Mouse (Mus musculus) mouse embryonic stem cell (cell line): ENCODE data around the gene Adck2.

Experiments used
- in situ Hi-C, 2 experiments: fragments of 300-500 bp; cut with MboI; formaldehyde crosslinking; loops; 1 replicate in 1 of 2; 3 replicates in 1 of 2; pipeline ENCODE4 v1.14.3; 2019 to 2020; ENCODE audit warnings: low sequenced_read_pairs in 2 of 2, low pct_unique_long_range_greater_than_20kb in 1 of 2, mixed read lengths in 1 of 2; ENCODE audit not compliant: unreplicated experiment in 1 of 2

The Adck2 gene

DNA sequence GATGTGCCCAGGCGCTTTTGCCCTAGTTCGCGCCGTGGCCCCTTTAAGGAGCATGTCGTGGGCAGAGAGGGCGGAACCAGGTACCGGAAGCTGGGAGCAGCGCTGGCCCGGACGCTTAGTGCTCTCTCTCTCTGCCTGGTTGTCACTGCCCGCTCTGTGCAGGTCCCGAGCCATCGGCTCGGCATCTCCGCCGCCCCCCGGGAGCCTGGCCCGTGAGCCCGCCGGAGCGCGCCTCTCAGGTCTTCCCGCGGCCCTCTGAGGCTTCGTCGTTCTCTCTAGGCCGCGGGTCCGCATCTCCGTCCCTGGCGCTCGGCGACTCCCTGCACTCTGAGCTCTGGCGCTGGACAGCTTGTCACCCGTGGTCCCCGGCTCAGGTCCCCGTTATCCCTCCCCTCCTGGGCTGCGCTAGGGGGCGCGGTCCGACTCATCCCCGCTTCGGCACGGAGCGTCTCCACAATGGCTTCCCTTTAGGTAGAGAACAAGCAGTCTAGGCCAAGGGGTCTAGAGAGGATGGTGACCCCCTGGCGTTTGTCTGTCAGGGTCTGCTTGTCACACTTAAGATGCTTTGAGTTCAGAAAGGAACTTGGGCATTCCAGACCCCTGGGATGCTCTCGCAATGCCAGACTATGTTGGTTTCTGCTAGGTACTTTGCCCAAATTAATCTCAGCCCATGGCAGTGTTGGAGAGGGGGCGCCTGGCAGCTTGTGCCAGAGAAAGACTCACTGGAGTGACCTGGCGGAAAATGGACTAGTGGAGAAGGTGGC, at the start of gene Adck2:
Gene Adck2 (plus strand): TSS at position 83 of the 764 bp plus-strand sequence.
- in situ Hi-C loops = no loop called here

DNA sequence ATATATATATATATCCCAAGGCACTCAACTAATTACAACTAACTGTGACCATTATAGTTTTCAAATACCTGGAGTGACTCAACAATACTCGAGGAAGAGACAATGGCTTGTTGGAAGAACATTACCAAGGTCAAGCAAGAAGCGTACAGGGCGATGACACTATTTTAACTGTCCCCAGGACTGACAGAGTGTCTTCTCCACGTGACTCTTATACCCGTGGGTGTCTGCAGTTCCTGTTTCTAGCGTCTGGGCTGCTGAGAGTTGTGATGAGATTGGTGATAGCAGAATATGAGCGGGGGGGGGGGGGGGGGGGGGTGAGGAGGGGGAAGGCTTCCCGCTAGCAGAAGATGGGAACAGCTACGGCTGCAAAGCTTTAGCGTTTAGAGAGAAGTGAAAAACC, 46.9 kb upstream of the Adck2 start:
- in situ Hi-C loops = no loop called here

DNA sequence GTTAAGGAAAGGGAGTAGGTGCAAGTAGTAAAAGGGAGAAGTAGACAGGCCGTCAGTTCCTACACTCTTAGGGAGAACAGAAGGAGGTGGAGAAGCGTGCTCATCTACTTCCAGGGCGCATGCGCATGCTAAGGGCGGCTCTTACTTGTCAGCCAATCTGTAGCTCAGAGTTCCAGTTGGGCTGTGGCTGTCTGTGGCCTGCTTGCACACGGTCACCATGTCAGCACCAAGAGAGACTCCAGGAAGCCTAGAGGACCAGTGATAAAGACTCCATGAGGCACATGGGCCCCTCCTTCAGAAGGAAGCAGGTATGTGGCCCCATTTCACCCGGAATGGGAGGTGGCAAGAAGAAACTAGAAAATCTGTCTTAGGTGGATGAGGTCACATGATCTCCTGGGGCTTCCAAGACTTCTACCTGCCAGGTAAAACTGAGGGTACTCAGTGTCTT, 46.3 kb upstream of the Adck2 start:
- in situ Hi-C loops = no loop called here

DNA sequence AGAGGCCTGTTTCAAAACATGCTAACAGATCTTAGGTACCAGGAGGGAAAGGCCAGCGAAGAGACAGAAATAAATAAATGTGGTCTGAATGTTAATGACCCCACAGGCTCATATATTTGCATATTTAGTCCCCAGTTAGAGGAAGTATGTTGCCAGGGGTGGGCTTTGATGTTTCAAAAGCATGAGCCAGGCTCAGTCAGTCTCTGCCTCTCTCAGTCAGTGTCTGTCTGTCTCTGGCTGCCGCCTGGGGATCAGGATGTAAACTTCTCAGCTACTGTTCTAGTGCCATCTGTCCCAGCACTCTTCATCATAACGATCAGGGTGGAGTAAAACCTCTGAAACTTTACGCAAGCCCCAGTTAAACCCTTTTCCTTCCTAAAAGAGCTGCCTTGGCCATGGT, 45.9 kb upstream of the Adck2 start:
- in situ Hi-C loops = no loop called here

DNA sequence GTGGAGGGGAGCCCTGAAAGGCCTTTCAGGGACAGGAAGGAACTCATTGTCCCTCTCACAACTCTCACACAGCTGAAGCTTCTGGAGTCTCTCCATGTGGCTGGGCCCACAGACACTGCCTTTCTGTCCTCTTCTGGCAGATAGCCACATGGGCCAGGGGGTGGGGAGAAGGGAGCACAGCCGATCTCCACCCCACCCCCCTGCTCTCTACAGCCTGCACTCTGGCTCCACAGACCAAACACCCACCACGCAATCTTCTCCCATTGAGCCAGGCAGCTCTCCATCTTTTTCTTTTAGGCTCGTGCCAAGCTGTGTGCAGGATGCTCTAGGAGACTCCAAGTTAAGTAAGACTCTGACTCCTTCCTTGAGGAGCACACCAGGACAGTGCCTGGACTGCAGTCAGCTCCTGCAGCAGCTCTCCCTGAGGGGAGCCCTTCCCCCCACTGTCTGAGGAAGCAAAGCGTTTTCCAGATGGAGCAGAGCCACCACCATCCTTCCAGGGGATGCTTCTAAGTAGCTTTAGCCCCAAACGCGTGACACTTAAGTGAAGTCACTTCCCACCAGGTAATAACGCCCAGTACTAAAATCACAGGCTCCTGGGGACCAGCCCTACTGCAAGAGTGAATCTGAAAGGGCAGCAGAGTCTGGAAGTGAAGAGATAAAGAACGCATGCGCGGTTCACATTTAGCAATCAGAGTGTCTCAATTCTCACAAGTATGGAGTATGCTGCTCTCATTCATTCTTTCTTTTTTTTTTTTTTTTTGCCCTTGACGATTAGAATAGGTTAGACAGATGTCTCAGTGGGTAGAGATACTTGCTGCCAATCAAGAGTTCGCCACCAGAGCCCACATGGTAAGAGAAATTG, 44.8 kb upstream of the Adck2 start:
- in situ Hi-C loops = no loop called here

DNA sequence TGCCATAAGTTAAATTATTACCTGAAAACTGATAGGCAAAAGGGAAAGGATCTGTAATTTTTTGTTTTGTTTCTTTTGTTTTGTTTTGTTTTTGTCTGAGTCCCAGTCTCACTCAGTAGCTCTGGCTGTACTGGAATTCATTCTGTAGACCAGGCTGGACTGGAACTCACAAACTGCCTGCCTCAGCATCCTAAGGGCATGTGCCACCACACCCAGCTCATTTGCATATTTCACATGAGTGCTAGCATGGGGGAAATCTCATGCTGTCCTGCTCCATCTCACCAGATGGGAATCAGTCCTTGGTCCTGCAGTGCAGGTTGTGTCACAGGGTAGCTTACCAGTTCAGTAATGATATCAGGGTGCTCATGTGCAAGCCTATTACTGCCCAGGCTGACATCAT, 38.7 kb upstream of the Adck2 start:
- in situ Hi-C loops = no loop called here

DNA sequence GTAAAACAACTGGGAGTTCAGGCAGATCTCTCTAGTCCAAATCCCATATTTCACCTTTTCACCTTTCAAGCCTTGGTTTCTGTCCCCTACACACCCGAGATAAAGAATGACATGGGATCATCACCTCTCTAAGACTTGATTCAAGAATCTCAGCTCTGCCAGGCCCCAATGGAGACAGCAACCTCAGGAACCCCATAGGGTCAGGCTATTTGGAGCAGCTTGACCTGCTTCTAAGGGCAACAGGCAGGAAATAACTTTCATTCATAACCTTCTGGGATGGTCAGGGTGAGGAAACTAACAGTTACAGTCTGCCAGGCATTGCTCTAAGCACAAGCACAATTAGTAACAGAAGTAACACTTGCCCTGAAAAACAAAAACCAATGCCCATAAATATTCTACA, 37.1 kb upstream of the Adck2 start:
- in situ Hi-C loops = no loop called here

DNA sequence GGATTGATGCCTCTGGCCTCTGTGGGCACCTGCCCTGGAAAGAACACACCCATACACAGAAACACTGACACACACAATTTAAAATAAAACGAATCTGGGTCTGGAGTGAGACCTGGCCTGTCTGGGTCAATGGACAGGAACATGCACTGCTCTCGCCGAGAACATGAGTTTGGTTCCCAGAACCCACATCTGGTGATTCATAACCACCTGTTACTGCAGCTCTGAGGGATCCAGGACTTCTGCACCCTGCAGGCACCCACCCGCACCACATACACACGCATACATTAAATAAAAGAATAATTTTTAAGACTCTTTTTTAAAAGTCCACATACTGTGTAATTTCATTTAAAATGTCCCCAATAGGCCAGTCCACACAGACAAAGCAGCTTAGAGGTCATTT, 36.4 kb upstream of the Adck2 start:
- in situ Hi-C loops = no loop called here

DNA sequence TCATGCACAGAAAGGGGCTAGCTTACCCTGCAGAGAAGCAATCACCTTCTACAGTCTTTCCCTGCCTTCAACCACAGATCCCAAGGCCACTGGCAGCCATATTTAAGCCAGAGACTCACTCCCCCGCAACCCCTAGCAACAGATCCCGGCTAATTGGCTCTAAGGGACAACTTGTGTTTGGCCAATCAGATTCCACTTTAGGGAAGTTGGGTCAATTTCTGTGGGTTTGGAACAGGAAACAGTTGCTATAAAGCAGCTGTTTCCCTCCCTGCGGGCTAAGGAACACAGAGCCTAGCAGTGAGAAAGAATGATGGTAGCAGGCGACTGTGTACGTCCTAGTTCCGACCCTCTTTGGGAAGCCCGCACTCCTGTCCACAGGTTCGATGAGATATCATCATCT, 35.4 kb upstream of the Adck2 start:
- in situ Hi-C loops = no loop called here

DNA sequence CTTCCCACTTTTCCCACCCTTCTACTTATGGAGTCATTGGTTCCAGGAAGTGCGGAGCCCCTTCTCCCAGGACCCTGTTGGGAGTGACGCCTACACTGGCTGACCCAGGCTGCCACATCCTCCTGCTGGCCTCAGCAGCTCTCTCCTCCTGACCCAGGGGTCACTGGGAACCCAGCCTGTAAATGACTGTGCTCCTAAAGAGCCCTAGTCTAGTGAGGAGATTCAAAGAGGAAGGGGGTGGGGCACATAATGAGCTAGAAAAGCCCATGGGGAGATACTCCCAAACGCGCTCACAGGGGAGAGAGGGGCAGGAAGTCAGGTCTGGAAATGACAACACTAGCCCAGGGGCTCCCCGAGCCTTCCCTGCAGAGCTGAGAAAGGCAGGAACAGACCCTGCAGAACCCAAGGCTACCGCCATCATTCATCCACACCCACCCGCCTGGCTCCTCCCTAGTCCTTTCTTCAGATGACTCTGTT, 34.0 kb upstream of the Adck2 start:
- in situ Hi-C loops = no loop called here

DNA sequence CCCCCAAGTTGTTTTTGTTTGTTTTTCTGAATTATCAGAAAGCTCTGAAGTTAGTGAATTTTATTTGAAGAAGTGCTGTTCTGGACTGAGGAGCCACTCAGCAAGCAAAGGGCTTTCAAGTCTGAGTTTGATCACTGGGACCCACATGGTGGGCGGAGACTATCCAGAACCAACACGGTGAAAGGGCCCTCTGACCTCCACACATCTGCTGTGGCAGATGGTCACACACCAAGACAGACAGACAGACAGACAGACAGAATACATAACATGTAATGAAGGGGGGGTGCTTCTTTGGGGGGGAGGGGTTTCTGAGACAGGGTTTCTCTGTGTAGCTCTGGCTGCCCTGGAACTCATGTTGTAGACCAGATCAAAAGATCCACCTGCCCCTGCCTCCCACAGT, 33.1 kb upstream of the Adck2 start:
- in situ Hi-C loops = no loop called here

DNA sequence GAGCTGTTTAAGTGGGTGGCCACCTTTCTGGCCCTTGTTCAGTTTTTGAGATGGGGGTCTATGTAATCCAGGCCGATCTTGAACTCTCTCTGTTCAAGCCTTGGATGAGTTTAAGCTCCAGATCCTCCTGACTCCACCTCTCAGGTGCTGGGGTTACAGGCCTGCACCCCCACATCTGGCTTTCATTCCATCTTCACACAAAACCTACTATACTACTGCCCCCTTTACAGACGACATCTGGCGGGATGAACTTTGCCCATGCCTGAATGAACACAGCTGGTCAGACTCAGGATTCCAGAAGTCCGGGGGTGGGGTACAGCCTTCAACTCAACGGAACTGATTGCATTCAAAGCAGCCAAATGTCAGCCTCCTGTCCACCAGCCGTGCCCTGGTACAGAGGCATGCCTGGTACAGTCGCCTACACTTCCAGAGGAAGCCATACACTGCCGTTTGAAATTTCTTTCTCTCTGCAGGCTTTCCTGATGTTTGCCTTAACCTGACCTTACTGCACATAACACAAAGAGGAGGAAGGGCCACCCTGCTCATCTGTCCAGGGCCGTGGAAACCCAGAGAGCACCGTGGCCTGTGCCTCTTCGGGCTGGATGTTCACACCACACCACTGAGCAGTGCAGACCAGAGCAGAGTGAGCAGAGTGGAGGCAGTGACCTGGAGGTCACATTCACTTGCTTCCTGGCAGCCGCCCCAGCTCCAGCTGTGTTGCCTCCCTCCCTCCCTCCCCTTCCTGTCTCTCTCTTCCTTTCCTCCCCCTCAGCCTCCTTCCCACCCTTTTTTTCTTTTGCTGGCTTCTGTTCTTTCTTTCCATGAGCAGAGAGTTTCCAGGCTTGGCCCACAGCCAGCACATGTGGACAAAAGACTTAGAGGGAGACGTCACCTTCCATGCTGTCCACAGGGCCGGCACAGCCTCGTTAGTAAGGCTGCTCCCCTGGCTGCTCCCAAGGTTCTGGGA, 30.8 kb upstream of the Adck2 start:
- in situ Hi-C loops = no loop called here

DNA sequence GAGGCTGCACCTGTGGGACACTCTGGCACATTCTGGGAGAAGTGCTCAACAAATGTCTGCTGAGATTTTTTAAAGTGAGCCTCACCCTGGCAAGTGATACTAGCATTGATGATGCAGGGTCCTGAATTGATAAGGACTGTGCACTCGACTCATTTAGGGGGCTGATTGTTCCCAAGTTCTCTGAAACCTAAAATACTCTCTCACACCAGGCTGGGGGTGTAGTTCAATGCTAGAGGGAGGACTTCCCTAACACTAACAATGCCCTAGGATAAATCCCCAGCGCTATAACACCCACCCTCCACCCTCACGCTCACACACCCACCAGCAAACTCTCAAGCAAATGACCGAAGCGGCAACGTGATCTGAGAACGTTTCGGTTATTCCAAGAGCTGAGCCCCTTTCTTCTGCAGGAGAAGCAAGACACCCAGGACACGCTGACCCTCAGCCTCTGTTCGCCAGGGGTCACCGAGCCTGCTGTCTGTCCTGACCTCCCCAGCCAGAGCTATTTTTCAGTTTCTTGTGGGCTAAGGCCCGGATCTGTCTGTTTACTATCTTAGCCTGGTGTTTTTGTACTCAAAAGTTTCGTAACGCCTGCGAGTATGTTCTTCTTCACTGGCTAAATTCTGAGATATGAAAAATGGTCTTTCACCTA, 29.8 kb upstream of the Adck2 start:
- in situ Hi-C loops = no loop called here

DNA sequence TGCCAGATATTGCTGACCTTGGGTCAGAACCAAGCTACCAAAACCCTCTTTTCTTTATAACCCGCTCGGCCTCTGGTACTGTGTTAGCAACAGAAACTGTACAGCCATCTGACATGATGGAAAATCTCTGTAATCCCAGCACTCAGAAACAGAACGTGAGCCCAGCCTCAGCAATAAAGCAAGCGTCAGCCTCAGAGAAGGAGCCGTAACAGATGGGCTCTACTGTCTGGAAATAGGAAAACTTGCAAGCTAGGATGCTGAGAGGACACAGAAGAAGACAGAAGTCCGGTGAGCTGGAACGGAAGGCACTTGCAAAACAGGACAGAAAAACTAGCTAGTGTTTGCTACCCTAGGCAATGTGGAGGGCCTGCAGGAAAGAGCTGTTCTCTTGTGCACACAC, 28.2 kb upstream of the Adck2 start:
- in situ Hi-C loops = no loop called here

DNA sequence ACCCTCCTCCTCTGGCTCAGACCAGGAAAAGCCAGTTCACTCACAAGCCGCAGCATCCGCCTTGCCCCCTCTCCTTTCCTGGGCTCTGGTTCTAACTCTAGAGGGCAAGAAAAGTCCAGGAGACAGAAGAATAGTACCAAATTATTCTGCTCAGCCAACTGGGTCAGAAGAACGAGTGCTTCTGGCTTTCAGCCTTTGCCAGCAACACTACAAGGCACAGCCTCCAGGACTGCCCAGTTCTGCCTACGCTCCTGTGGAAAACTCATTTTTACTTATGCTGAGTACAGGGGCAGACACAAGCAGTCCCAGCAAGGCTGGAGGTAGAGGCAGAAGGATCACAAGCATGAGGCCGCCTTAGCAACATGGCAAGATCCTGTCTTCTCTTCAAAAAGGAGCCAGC, 25.6 kb upstream of the Adck2 start:
- in situ Hi-C loops = no loop called here

DNA sequence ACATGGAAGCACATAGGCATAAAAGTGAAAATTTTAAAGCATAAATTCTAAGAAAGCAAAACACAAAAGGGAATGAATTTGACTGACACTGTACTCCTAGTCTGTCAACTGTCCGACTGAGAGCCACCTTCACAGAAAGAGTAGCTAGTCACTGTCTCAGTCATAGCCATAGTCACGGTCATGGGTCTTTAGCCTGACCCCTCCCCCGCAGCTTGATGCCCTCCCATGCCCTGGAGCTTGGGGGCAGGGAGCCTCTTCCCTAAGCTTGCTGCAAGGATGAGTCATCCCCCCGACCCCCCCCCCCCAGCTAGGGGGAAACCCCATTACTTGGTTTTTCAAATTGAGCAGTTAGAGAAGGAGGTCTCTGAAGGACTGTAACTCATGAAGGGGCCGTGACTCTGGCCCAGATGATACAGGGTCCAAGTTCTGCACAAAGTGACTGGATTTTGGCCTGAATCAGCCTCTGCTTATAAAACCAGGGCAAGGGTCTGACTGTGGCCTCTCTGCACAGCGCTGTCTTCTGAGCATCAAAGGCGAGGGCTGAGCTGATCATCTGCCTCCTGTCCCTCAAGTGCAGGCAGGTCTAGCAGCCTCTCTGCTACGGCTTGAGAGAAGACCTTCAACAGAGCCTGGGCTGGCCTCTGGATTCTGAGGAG, 21.6 kb upstream of the Adck2 start:
- in situ Hi-C loops = no loop called here

DNA sequence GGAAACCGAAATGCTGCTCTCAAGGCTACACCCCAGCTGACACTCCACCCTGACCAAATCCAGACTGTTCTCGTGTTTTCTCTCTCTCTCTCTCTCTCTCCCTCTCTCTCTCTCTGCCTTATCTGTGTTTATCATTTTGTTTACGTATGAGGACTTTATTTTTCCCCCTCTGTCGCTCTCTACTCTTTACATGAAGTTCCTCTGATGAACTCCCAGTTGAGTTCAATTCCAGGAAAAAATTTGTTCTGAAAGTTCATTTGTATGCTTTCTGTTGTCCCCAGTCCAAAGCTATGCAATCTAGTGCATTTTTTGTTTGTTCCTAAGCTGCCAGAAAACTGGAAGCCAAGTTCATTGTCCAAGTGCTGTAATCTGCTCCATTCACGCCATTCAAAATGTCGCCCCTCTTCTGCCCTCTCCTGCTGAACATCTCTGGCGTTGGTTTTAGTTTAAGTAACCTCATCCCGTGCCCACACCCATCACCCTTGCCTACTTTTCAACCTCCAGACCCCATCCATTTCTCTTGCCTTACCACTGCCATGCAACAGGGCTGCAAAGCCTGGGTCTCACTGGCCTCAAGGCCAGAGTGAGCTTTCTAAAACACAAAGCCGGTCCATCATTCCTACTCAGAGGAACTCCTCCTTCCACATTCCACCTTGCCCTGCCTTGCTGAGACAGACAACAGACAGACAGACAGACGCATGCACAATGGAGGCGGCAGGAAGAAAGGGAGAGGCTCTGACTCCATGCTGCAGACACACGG, 18.6 kb upstream of the Adck2 start:
- in situ Hi-C loops = no loop called here
